Mouse (Mus musculus) frontal cortex, postnatal 14 days (tissue): Measurements from ENCODE around the gene Braf.

ENCODE experiments used
- DNase-seq, 2 experiments: peaks; one replicate each; pipeline ENCODE4 v3.0.0; 2022; ENCODE audit warnings: low spot score in 2 of 2

Braf gene

GRCm38 (mm10) chr6:39556900-39557659, 168.2 kb downstream of the Braf start:
- DNase-seq = no peak

DNA sequence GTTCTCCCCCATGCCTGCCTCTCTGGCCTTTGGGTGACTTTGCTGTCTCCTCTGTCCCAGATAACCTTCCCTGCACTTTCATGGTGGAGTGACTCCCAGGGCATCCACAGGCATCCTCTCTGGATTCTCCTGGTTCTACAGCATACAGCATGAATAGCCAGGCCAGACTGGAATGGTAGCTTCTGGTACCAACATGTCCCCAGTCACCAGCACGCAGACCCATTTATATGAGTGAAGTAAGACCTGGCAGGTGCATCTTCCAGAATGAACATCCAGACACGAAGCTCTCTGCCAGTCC, 169.7 kb downstream of the Braf start:
- no peak for DNase-seq

DNA sequence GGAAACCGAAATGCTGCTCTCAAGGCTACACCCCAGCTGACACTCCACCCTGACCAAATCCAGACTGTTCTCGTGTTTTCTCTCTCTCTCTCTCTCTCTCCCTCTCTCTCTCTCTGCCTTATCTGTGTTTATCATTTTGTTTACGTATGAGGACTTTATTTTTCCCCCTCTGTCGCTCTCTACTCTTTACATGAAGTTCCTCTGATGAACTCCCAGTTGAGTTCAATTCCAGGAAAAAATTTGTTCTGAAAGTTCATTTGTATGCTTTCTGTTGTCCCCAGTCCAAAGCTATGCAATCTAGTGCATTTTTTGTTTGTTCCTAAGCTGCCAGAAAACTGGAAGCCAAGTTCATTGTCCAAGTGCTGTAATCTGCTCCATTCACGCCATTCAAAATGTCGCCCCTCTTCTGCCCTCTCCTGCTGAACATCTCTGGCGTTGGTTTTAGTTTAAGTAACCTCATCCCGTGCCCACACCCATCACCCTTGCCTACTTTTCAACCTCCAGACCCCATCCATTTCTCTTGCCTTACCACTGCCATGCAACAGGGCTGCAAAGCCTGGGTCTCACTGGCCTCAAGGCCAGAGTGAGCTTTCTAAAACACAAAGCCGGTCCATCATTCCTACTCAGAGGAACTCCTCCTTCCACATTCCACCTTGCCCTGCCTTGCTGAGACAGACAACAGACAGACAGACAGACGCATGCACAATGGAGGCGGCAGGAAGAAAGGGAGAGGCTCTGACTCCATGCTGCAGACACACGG, 170.2 kb downstream of the Braf start:
- DNase-seq = no peak
